Mouse (Mus musculus): ENCODE data around the gene Sumo3.

The Sumo3 gene

GRCm38 (mm10) chr10:77605908-77606826 is at the start of gene Sumo3, which contains the start of gene Gm49325:
TSS of gene Sumo3 (plus strand) at chr10:77606097.
TSS of gene Gm49325 (plus strand) at chr10:77606197.
- peak; percentile 98 to 100 for DNase-seq (ENCODE audit: low read depth in 1 of 2, low spot score in 2 of 2)

GRCm38 (mm10) chr10:77556631-77557030 is 49.3 kb upstream of the Sumo3 start:
- DNase-seq (ENCODE audit: low read depth in 1 of 2, low spot score in 2 of 2): no peak

- no peak for DNase-seq (ENCODE audit: low read depth in 1 of 2, low spot score in 2 of 2)
Measured at GRCm38 (mm10) chr10:77557641-77558040, 48.3 kb upstream of the Sumo3 start.

GRCm38 (mm10) chr10:77560090-77560489 is 45.8 kb upstream of the Sumo3 start:
- no peak for DNase-seq (ENCODE audit: low read depth in 1 of 2, low spot score in 2 of 2)

GRCm38 (mm10) chr10:77560830-77561229 is 45.1 kb upstream of the Sumo3 start:
- no peak for DNase-seq (ENCODE audit: low read depth in 1 of 2, low spot score in 2 of 2)

GRCm38 (mm10) chr10:77561508-77561907 is 44.4 kb upstream of the Sumo3 start:
- DNase-seq (ENCODE audit: low read depth in 1 of 2, low spot score in 2 of 2): no peak

- no peak for DNase-seq (ENCODE audit: low read depth in 1 of 2, low spot score in 2 of 2)
Measured at GRCm38 (mm10) chr10:77565005-77565404, 40.9 kb upstream of the Sumo3 start.

GRCm38 (mm10) chr10:77566651-77567050 is 39.2 kb upstream of the Sumo3 start:
- DNase-seq (ENCODE audit: low read depth in 1 of 2, low spot score in 2 of 2): peak; percentile 50 to 73

- no peak for DNase-seq (ENCODE audit: low read depth in 1 of 2, low spot score in 2 of 2)
Measured at GRCm38 (mm10) chr10:77569481-77569880, 36.4 kb upstream of the Sumo3 start.

- DNase-seq (ENCODE audit: low read depth in 1 of 2, low spot score in 2 of 2): no peak
Measured at GRCm38 (mm10) chr10:77569973-77570658, 35.8 kb upstream of the Sumo3 start.

GRCm38 (mm10) chr10:77572225-77572624 is 33.7 kb upstream of the Sumo3 start:
- DNase-seq (ENCODE audit: low read depth in 1 of 2, low spot score in 2 of 2): no peak

- no peak for DNase-seq (ENCODE audit: low read depth in 1 of 2, low spot score in 2 of 2)
Measured at GRCm38 (mm10) chr10:77573162-77573561, 32.7 kb upstream of the Sumo3 start.

GRCm38 (mm10) chr10:77580027-77580920 is 25.6 kb upstream of the Sumo3 start:
- no peak for DNase-seq (ENCODE audit: low read depth in 1 of 2, low spot score in 2 of 2)

GRCm38 (mm10) chr10:77581023-77581407 is 24.9 kb upstream of the Sumo3 start:
- no peak for DNase-seq (ENCODE audit: low read depth in 1 of 2, low spot score in 2 of 2)

- peak; percentile 87 to 91 for DNase-seq (ENCODE audit: low read depth in 1 of 2, low spot score in 2 of 2)
Measured at GRCm38 (mm10) chr10:77581408-77582284, 24.3 kb upstream of the Sumo3 start, which contains the start of gene Pttg1ip. TSS of gene Pttg1ip (plus strand) at chr10:77581720.

GRCm38 (mm10) chr10:77582285-77582618 is 23.6 kb upstream of the Sumo3 start:
- DNase-seq (ENCODE audit: low read depth in 1 of 2, low spot score in 2 of 2): no peak

- DNase-seq (ENCODE audit: low read depth in 1 of 2, low spot score in 2 of 2): no peak
Measured at GRCm38 (mm10) chr10:77583795-77584422, 22.0 kb upstream of the Sumo3 start.

GRCm38 (mm10) chr10:77586637-77587036 is 19.3 kb upstream of the Sumo3 start:
- DNase-seq (ENCODE audit: low read depth in 1 of 2, low spot score in 2 of 2): no peak

GRCm38 (mm10) chr10:77587091-77587775 is 18.7 kb upstream of the Sumo3 start:
- no peak for DNase-seq (ENCODE audit: low read depth in 1 of 2, low spot score in 2 of 2)
